Mouse (Mus musculus) lung, adult 2 months (tissue): Measurements from ENCODE around the gene Gimap7.

ENCODE experiments used
- CTCF ChIP-seq: fragments of 200-500 bp; IDR thresholded peaks from 2 replicates; pipeline ENCODE4 v1.5.1; 2011; ENCODE audit warnings: mild to moderate bottlenecking, low read length, control low read depth; ENCODE audit not compliant: insufficient read depth
- POLR2A ChIP-seq: fragments of 200-500 bp; IDR thresholded peaks from 2 replicates; pipeline ENCODE4 v1.6.1; 2011; ENCODE audit warnings: low read depth, mild to moderate bottlenecking, control low read depth, low read length, borderline replicate concordance; ENCODE audit errors: extremely low read depth

- no peak for TF ChIP-seq POLR2A
- no peak for TF ChIP-seq CTCF
These were observed 43.9 kb upstream of the Gimap7 start for GRCm38 (mm10) chr6:48674291-48675058.
